Mouse (Mus musculus): ENCODE data around the gene Ppp1r15b.

Gene Ppp1r15b

DNA sequence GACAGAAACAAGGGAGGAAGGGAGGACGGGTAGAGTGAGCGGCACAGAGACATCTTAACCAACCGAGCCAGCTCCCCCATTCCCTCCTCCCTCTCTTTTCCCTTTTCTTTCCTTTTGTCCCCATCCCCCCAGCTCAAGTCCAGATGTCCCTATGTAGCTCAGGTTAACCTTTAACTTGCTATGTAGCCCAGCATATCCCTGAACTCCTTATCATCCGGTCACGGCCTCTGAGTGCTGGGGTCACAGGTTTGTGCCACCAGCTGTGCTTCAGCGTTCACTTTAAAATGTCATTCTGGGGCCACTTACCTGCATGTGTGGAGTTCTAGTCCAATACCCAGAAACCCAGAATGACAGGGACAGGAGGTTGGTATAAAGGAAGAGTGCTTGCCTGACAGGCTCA, 6.8 kb upstream of the Ppp1r15b start:
- no peak for DNase-seq

DNA sequence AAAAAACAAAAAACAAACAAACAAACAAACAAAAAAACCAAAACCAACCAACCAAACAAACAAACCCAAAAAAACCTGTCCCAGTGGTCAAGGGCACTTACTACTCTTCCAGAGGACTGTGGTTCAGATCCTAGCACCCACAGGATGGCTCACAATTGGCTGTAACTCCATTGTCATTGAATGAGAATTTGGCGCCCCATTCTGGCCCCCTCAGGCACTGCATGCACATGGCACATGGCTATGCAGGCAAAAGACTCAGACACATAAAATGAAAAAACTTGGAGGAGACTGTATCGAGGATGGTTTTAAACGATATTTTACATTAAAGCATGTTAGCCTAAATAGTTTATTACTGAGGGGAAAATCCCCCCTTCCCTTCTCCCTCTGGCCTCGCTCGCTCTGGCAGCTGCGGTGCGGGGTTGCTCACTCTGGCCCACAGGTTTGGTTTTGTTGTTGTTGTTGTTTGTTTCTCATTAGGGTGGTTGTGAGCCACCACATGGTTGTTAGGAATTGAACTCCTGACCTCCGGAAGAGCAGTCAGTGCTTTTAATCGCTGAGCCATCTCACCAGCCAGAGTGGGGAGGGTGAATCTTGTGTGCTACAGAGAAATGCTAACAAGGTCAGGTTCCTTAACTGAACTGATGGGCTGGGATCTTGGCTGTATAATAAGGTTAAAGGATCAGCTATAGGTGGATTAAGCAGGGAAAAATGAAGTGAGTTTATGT, 5.1 kb upstream of the Ppp1r15b start:
- no peak for DNase-seq

DNA sequence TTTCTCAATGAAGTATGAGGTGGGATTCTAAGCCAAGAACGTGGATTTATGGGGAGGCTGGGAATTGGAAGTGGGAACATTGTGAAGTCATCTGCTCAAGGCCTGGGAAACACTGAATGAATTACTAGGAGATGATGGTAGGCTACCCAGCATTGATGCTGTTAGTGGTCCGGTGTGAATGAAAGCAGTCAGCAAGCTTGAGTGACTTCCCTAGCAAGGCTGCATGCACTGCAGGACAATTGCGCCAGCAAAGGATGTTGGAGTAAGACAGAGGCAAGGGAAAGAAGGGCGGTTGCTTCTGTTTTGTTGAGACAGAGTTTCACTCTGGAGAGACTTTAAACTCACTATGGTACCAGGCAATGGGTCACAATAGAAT, 4.6 kb upstream of the Ppp1r15b start:
- no peak for DNase-seq

DNA sequence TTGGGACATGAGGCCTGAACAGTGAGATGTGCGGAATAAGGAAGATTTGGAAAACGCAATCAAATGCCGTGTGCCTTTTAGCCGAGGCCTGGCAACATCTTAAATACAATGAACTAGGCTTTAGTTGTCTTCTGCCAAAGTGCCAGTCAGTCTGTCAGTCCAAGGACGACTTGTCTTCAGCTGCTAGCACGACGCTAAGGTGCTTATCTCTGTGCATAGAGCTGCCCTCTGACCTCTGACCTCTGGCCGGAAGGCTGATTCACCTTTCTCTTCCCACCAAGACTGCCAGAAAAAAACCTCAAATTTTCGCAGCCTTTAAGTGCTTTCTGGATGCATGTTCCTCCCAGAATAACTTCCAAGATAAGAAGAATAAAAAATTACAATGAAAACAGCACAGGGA, 3.6 kb upstream of the Ppp1r15b start:
- DNase-seq, result no peak

DNA sequence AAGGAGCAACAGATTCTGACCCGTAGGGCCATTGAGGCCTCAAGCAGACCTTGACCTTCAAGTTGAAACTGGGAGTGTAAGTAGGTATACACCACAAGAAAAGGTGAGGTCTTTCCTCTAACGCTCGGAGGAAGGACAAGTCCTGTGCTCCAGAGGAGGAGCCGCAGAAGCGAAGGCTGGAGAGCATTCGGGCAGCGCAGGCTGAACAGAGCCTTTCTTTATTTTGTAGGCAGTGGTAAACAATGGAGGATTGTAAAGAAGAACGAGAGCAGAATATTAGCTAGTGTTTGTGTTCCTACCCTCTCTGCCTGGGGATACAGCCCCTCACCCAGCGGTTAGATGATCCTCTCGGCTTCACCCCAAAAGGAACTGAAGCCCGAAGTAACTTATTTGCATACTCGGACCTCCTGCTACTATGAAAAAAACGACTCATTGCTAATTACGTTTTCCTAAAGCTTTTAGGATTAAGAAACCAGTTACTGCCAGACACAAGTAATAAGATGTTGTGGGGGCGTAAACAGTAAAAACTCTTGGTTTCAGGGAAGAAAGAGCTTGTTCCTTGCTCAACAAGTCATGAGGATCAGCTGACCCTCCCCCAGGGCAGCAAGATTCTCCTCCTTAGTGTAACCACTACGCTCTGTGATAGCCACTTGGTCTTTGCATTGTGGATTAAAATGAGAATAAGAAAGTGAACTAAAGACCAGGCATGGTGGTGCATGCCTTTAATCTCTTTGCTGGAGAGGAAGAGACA, 1.3 kb upstream of the Ppp1r15b start:
- peak; percentile 42 for DNase-seq

DNA sequence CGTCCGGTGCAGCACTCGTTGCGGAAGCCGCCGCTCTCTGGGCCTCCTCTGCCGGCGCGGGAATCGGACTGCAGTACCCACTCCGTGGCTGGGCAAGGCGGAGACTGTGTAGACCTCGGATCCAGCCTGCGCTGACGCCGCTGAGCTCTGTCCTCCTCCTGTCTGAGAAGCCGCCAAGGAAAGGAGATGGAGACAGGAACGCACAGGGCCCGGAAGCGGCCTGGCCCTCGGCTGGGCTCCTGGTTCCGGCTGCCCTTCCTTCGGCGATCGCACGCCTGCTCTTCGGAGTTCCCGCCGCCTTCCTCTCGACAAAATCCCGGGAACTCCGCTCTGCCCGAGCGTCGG, 590 bp downstream of the Ppp1r15b start:
- DNase-seq, result no peak

- DNase-seq, result no peak
These were observed 993 bp downstream of the Ppp1r15b start for GRCm38 (mm10) chr1:133131936-133132335.

- no peak for DNase-seq
These were observed 1.7 kb downstream of the Ppp1r15b start for GRCm38 (mm10) chr1:133132388-133133326.

DNA sequence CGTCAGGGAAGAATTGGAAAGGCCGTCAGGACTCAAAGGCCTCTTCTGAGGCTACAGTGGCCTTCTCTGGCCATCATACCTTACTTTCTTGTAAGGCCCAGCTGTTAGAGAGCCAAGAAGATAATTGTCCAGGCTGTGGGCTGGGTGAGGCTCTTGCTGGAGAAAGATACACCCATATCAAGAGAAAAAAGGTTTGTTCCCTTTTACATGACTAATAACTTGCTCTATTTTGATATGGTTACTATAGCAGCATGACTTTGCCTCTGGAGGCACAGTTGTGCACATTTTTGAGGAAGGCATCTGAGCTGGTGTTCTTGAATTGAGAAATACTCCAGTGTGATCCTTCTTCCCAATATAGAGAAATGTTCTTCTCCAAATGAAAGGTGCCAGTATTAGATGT, 2.5 kb downstream of the Ppp1r15b start:
- no peak for DNase-seq

- DNase-seq, result no peak
These were observed 3.1 kb downstream of the Ppp1r15b start for GRCm38 (mm10) chr1:133134071-133134470.

DNA sequence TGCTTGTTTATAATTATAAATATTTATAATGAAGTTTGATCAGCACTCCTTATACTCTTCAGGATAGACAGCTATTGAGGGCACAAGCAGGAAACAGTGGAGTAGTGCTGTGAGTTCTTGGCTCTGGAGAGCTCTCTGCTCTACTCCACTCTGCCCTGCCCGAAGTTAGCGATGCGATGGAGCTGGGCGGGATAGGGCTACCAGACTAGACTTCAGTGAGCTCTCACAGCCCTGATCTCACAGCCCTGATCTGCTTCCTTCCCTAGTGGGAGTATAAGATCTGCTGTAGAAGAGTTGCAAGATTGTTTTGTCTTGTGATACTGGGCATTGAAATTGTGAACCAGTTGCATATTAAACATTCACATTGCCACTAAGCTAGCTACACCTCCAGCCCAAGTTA, 3.9 kb downstream of the Ppp1r15b start:
- DNase-seq, result no peak

DNA sequence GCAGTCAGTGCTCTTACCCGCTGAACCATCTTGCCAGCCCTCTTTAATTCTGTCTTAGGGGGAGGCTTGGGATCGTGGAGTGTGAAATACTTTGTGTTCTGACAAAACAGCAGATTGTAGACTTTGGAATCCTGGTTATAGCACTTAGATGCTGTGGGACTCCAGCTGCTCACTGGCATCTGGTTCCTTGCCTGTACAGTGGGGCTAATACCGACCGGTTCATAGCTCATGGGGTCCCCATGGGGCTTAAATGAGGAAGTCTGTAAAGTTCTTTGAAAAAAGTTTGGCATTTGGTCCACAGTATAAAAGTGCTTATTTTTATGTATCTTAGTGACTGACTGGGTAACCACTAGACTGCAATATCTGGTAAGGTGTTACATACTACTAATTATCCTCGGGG, 4.9 kb downstream of the Ppp1r15b start:
- DNase-seq, result no peak

DNA sequence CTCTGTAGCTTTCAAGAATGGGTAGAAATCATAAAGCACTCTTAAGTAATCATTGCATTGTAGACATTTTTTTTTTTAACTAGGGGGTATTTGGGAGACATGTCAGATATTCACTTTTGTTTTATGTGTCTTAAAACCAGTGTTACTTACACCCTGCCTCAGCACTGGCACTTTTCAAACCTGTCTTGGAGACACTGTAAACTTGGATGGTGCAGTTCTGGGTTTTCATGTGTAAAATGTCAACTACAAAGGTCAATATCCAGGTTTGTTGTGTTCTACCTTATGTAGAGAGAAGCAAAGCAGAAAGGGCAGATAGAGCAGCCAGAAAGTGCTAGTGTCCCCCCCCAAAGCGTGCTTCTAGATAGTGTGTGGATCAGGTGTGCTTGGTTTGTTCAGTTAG, 7.5 kb downstream of the Ppp1r15b start:
- no peak for DNase-seq

DNA sequence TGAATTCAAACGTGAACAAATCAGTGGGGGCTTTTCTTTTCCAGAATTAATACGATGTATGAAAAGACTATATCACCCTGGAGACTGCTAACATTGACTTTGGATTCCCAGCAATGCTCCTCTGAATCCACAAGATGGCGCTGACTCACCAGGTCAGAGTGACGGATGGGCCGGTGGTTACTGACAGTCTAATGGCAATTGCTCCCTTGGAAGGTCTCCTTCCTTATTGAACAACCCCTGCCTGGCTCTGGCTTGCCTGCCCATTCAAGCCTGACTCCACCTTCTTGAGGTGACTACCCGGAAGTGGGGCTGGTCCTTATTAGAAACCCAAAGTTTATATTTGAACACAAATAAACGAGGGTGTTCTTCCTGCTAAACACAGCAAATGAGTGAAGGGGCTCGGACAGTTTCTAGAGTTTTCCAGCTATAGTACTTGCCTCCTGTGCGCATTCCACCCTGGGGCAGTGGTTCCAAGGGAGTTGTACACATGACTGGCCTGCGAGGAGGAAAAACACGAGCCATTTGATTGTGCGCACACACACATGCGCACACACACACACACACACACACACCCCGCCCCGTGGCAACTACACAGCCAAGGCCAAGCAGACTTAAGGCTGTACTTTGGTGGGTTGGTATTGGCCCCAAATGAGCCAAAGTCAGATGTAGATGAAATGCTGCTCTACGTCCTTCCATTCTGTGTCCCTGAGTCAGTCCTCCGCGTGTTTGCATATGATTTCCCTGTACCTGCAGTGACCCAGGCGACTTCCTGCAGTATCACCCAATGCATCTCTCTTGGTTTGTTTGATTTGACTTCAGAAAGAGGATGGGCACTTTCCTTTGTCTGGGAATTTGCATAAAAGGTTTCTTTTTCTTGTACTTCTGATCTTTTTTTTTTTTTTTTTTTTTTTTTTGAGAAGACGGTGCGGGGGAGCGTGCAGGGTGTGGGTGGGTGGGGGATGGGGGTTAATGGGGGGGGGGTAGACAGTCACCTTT, 15.4 kb downstream of the Ppp1r15b start:
- DNase-seq, result peak; percentile 83

DNA sequence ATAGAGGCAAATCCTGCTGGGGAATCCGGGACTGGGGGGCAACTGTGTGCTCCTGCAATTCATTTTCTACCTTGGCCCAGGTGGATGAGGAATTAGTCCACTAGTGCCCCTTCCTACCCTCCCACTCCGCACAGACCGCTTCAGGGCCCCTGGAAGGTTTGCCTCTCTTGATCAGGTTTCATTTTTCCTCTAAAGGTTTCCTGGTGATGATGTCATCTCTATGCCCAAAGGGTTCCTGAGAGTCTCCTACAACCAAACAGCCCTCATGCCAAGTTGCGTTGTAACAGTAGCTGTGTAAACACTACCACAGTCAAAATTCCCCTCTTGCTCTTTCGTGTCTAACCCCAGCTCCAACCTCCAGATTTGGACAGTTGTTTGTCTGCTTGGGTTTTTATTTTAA, 16.4 kb downstream of the Ppp1r15b start:
- DNase-seq, result no peak

GRCm38 (mm10) chr1:133148122-133148521, 17.2 kb downstream of the Ppp1r15b start:
- DNase-seq, result no peak

GRCm38 (mm10) chr1:133150556-133150955, 19.6 kb downstream of the Ppp1r15b start:
- DNase-seq, result no peak

DNA sequence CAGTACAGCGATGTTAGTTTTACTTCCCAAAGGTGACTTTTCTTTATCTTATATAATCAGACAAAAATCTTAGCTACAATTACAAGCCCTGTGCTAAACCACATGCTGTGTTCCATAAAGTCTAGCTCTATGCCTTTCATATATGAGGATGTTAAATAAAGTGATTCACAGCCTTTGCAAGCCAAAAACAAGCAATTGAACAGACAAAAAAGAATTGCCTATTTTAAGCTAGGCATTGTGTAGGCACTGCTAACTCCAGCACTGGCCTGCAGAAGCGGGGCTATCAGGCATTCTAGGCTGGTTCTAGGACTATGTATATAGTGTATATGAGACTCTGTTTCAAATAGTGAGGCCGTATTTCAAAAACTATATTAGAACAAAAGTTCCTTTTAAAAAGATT, 21.3 kb downstream of the Ppp1r15b start:
- no peak for DNase-seq

DNA sequence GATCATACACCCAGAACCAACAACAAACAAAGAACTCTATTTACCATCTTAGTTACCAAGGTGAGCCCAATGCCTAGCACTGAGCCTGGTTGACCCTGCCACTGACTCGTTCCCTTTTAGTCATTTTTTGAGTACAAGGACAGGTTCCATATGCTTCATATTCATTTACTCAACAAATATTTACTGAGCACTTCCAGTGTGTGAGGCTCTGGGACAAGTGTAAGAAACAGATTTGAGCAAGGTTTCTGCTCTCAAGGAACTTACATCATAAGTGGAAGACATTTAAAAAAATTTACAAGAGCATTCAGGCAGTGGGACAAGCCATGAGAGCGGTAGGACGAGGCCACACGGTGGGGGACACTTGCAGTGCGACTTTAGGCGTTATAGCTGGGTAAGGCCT, 24.3 kb downstream of the Ppp1r15b start:
- DNase-seq, result no peak

GRCm38 (mm10) chr1:133159128-133159564, 28.2 kb downstream of the Ppp1r15b start:
- no peak for DNase-seq

DNA sequence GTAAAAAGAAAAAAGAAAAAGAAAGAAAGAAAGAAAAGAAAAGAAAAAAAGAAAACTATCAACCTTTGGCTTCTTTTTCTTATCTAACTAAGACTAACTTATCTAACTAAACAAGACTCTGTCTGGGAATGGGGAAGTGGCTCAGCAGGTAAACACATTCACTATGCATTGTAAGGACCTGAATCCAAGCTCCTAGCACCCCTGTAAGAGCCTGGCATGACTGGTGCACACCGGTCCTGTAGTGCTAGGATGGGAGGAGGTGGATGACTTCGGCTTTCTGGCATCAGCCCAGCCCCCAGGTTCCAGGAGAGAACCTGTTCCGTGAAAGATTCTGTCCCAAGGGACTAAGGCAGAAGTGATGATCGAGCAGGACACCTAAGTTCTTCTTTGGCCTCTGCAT, 30.6 kb downstream of the Ppp1r15b start:
- DNase-seq, result no peak

- no peak for DNase-seq
These were observed 31.1 kb downstream of the Ppp1r15b start for GRCm38 (mm10) chr1:133162046-133162445.

Data from embryo, embryonic 11 days (tissue).